Mouse (Mus musculus): Measurements from ENCODE around the gene Dennd1b. TPM values are rescaled to one million over a fixed set of nuclear protein-coding genes. Genes with fewer than 3 reads are reported as not detected.
A peak's percentile ranks its signal among the peaks of the same experiment; 100 is the strongest.

The Dennd1b gene
- polyA plus RNA-seq, 1 experiment from 2014 or later: 10.7 TPM

- ATAC-seq (ENCODE audit: low FRiP score, low TSS enrichment) (no peak), DNase-seq (ENCODE audit: low spot score) (no peak)
- Histone ChIP-seq H3K27ac (replicated peaks) (no peak overlapping the region), H3K4me3 (ENCODE audit: low read depth, low read length) (no peak overlapping the region), H3K4me1 (replicated peaks; ENCODE audit: control insufficient read depth, insufficient read depth) (no peaks in the 10 kb centered on the region), H3K4me2 (replicated peaks; ENCODE audit: low read depth) (no peak overlapping the region), H3K9me3 (ENCODE audit: control insufficient read depth, low read length) (no peaks in the 10 kb centered on the region), H3K36me3 (ENCODE audit: control insufficient read depth, insufficient read depth, low read length) (no peaks in the 10 kb centered on the region; the same call in 1 of the 2 replicates), H3K27me3 (ENCODE audit: control insufficient read depth, insufficient read depth, low read length) (no peaks in the 10 kb centered on the region), H3K9ac (ENCODE audit: low read length) (no peak overlapping the region)
- WGBS: 58% methylated on average over 1 of the region's 1 CpGs
- no peak for TF ChIP-seq CTCF (IDR thresholded peaks at IDR 0.05; ENCODE audit: low read depth)
- no peak for TF ChIP-seq EP300 (optimal IDR thresholded peaks at IDR 0.05)
These were observed 176.4 kb downstream of the Dennd1b start for GRCm38 (mm10) chr1:139139644-139140043.

GRCm38 (mm10) chr1:139145516-139145915 is 182.3 kb downstream of the Dennd1b start:
- Histone ChIP-seq H3K27ac (replicated peaks) (no peak overlapping the region), H3K4me1 (replicated peaks; ENCODE audit: control insufficient read depth, insufficient read depth) (no peaks in the 10 kb centered on the region), H3K4me2 (replicated peaks; ENCODE audit: low read depth) (no peak overlapping the region), H3K9me3 (ENCODE audit: control insufficient read depth, low read length) (no peaks in the 10 kb centered on the region), H3K9ac (ENCODE audit: low read length) (no peak overlapping the region), H3K4me3 (ENCODE audit: low read depth, low read length) (no peak overlapping the region), H3K36me3 (ENCODE audit: control insufficient read depth, insufficient read depth, low read length) (no peaks in the 10 kb centered on the region; the same call in 1 of the 2 replicates), H3K27me3 (ENCODE audit: control insufficient read depth, insufficient read depth, low read length) (no peaks in the 10 kb centered on the region)
- DNase-seq (ENCODE audit: low spot score) (no peak), ATAC-seq (ENCODE audit: low FRiP score, low TSS enrichment) (no peak)
- WGBS: 98% methylated on average over 1 of the region's 2 CpGs
- TF ChIP-seq EP300 (optimal IDR thresholded peaks at IDR 0.05) (no peak), CTCF (IDR thresholded peaks at IDR 0.05; ENCODE audit: low read depth) (no peak)

DNA sequence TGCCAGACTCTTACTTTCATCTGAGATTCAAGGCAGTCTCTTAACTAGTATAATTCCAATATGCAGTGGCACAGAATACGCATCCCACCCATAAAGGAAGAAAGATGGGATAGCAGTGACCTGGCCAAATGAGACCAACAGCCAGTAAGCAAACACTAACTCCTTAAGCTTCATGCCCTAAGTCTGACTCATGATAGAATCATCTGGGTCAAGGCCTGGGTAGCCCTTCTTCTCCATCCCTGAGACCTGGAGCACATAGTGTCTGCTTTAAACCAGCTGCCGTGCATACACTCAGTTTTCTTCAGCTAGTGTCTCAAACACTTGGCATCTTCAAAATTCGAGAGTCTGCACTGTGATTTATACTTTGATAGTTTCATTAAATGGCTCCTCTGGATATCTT is 183.1 kb downstream of the Dennd1b start:
- H3K9ac ChIP-seq (ENCODE audit: low read length): no peak overlapping the region
- no peak overlapping the region for H3K4me2 ChIP-seq (replicated peaks; ENCODE audit: low read depth)
- DNase-seq (ENCODE audit: low spot score) (no peak), ATAC-seq (ENCODE audit: low FRiP score, low TSS enrichment) (no peak)
- no peaks in the 10 kb centered on the region; the same call in 1 of the 2 replicates for H3K36me3 ChIP-seq (ENCODE audit: control insufficient read depth, insufficient read depth, low read length)
- no peak overlapping the region for H3K4me3 ChIP-seq (ENCODE audit: low read depth, low read length)
- H3K27me3 ChIP-seq (ENCODE audit: control insufficient read depth, insufficient read depth, low read length): no peaks in the 10 kb centered on the region
- 86% methylated on average over 3 of the region's 3 CpGs for WGBS
- H3K4me1 ChIP-seq (replicated peaks; ENCODE audit: control insufficient read depth, insufficient read depth): no peaks in the 10 kb centered on the region
- no peak overlapping the region for H3K27ac ChIP-seq (replicated peaks)
- H3K9me3 ChIP-seq (ENCODE audit: control insufficient read depth, low read length): no peaks in the 10 kb centered on the region
- TF ChIP-seq CTCF (IDR thresholded peaks at IDR 0.05; ENCODE audit: low read depth) (no peak), EP300 (optimal IDR thresholded peaks at IDR 0.05) (no peak)

GRCm38 (mm10) chr1:139153006-139153405 is 189.8 kb downstream of the Dennd1b start:
- WGBS: 88% methylated on average over 2 of the region's 2 CpGs
- H3K9me3 ChIP-seq (ENCODE audit: control insufficient read depth, low read length): no peaks in the 10 kb centered on the region
- no peak overlapping the region for H3K27ac ChIP-seq (replicated peaks)
- H3K4me3 ChIP-seq (ENCODE audit: low read depth, low read length): no peak overlapping the region
- DNase-seq (ENCODE audit: low spot score) (no peak), ATAC-seq (ENCODE audit: low FRiP score, low TSS enrichment) (no peak)
- TF ChIP-seq CTCF (IDR thresholded peaks at IDR 0.05; ENCODE audit: low read depth) (no peak), EP300 (optimal IDR thresholded peaks at IDR 0.05) (no peak)
- no peaks in the 10 kb centered on the region for H3K4me1 ChIP-seq (replicated peaks; ENCODE audit: control insufficient read depth, insufficient read depth)
- no peaks in the 10 kb centered on the region for H3K27me3 ChIP-seq (ENCODE audit: control insufficient read depth, insufficient read depth, low read length)
- H3K36me3 ChIP-seq (ENCODE audit: control insufficient read depth, insufficient read depth, low read length): no peaks in the 10 kb centered on the region
- no peak overlapping the region for H3K9ac ChIP-seq (ENCODE audit: low read length)
- no peak overlapping the region for H3K4me2 ChIP-seq (replicated peaks; ENCODE audit: low read depth)

DNA sequence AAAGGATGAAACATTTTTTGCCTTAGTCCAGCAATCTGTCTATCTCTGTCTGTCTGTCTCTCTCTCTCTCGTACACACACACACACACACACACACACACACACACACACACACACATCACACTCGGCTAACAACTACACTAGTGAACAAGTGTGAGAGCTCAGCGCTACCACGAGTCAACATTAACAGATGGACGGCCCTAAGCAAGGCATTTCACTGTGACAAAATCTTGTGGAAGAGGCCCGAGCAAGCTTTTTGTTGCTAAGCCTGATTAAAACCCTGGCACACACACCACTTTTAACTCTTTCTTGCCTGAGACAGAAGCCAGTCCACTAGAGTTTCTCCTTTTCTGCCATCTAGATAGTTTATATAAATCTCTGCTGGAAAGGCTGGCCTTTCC is 190.3 kb downstream of the Dennd1b start:
- H3K27ac ChIP-seq (replicated peaks): no peak overlapping the region
- ATAC-seq (ENCODE audit: low FRiP score, low TSS enrichment) (no peak), DNase-seq (ENCODE audit: low spot score) (no peak)
- H3K4me1 ChIP-seq (replicated peaks; ENCODE audit: control insufficient read depth, insufficient read depth): no peaks in the 10 kb centered on the region
- H3K4me3 ChIP-seq (ENCODE audit: low read depth, low read length): no peak overlapping the region
- H3K27me3 ChIP-seq (ENCODE audit: control insufficient read depth, insufficient read depth, low read length): no peaks in the 10 kb centered on the region
- 42% methylated on average over 6 of the region's 6 CpGs for WGBS
- TF ChIP-seq CTCF (IDR thresholded peaks at IDR 0.05; ENCODE audit: low read depth) (no peak), EP300 (optimal IDR thresholded peaks at IDR 0.05) (no peak)
- H3K36me3 ChIP-seq (ENCODE audit: control insufficient read depth, insufficient read depth, low read length): no peaks in the 10 kb centered on the region
- no peak overlapping the region for H3K4me2 ChIP-seq (replicated peaks; ENCODE audit: low read depth)
- no peaks in the 10 kb centered on the region for H3K9me3 ChIP-seq (ENCODE audit: control insufficient read depth, low read length)
- H3K9ac ChIP-seq (ENCODE audit: low read length): no peak overlapping the region

- no peaks in the 10 kb centered on the region for H3K36me3 ChIP-seq (ENCODE audit: control insufficient read depth, insufficient read depth, low read length)
- H3K27ac ChIP-seq (replicated peaks): no peak overlapping the region
- TF ChIP-seq CTCF (IDR thresholded peaks at IDR 0.05; ENCODE audit: low read depth) (peak; percentile 89), EP300 (optimal IDR thresholded peaks at IDR 0.05) (no peak)
- no peak overlapping the region for H3K4me3 ChIP-seq (ENCODE audit: low read depth, low read length)
- no peak overlapping the region for H3K4me2 ChIP-seq (replicated peaks; ENCODE audit: low read depth)
- no peaks in the 10 kb centered on the region for H3K9me3 ChIP-seq (ENCODE audit: control insufficient read depth, low read length)
- no peaks in the 10 kb centered on the region for H3K27me3 ChIP-seq (ENCODE audit: control insufficient read depth, insufficient read depth, low read length)
- H3K9ac ChIP-seq (ENCODE audit: low read length): no peak overlapping the region
- no peak for ATAC-seq (ENCODE audit: low FRiP score, low TSS enrichment)
- no peaks in the 10 kb centered on the region for H3K4me1 ChIP-seq (replicated peaks; ENCODE audit: control insufficient read depth, insufficient read depth)
- WGBS: 28% methylated on average over 3 of the region's 3 CpGs
- DNase-seq (ENCODE audit: low spot score): no peak
These were observed 193.2 kb downstream of the Dennd1b start for GRCm38 (mm10) chr1:139156397-139156796.
